Mouse (Mus musculus) inflammation-experienced regulatory T-cells, adult 6 months (primary cell): Measurements from ENCODE around the gene Gabra1. TPM values are rescaled to one million over a fixed set of nuclear protein-coding genes. Genes with fewer than 3 reads are reported as not detected.

Source experiments
- ATAC-seq: one replicate; pipeline ENCODE4 v1.8.0; 2017
- polyA plus RNA-seq, 3 experiments: library from polyadenylated mRNA; unstranded; fragments of 100-300 nt; shearing (Covaris generic); gene quantifications; one replicate each; pipeline ENCODE4 v1.2.1; 2017

Gabra1 gene
- not detected for polyA plus RNA-seq

DNA sequence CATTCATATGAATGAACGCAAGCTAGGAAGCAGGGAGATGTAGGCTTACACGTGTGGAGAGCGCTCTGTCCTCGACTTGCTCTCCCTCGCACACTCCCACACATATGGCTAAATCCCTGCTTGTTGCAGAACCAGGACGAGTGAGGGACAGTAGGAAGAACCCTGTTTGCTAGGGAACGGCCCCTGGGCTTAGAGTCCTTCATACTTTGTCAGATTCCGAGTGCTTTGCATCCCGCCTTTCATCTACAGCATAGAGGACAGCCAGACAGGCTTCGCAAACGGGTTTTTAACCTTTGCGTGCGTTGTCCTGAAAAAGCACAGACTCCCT is at the start of gene Gabra1:
Gene Gabra1, minus strand, starts transcription at position 106 of the 328 bp plus-strand sequence.
- ATAC-seq: no peak

DNA sequence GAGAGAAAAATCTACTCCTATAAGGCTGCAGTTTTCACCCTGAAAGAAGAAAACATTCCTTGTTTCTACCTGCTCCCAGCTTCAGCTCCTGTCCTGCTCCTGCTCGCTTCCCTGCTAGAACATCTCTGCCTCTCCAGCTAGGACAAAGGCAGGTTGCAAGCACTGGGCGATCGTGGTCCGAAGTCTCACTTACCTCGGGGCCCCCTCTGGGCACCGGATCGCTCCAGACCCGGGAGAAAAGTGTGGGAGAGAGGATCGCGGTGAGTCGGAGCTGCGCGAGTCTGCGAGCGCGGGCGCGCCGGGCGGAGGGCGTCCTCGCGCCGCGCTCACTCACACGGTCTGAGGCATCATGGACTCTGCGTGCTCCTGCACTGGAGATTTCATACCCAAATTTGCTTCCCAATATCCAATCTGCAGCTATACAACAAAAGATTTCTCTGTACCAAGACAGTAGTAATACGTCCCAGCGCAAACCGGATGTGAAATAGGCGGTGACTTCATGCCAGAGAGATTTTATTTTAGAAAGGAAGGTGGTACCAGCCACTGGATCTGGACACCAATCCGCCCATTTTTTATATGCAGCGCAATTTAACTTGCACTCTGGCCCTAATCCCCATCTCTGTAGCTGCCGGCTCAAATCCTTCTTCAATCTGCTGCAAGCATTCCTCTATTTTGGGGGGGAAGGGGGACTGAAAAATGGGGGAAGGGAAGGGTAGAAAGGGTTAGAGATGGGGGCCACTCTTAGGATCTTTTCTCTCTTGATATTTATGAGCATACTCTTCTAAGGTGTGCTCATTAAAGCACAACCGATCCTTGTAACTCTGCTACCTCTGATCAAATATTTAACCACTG is 531 bp downstream of the Gabra1 start:
- no peak for ATAC-seq

DNA sequence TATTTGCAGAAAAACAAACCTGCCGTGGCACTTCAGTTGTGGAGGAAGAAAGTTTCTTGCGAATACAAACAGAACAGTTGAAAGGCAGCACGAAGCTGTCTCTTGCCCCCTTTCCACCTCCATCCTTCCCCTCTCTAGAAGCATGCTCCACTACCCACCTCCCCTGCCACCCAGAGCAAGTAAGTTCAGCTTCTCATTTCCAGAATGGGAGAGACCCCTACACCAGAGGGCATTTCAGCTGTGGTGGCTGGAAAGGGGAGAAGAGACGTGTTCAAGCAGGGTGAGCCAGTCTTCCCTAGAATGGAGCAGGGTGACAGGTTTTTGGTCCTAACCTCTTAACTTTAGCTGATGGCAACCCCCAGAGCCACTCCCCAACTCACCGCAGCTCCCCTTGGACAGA is 1.3 kb downstream of the Gabra1 start:
- ATAC-seq: no peak

DNA sequence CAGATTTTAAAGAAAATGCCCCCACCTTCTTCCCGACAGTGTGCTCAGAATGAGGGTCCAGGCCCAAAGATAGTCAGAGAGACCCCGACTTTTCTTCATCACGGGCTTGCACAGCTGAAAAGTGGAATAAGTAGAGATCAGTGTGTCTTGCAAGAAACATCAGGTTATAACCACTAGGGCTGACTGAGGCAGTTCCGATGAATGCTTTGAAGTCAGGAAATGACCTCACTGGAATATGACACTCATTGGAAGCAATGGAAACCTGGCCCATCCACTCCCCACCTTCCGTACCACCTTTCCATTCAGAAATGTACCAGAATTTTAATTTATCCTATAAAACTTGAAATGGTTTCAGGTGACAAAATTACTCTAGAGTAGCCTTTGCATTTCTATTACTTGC is 3.2 kb downstream of the Gabra1 start:
- no peak for ATAC-seq

DNA sequence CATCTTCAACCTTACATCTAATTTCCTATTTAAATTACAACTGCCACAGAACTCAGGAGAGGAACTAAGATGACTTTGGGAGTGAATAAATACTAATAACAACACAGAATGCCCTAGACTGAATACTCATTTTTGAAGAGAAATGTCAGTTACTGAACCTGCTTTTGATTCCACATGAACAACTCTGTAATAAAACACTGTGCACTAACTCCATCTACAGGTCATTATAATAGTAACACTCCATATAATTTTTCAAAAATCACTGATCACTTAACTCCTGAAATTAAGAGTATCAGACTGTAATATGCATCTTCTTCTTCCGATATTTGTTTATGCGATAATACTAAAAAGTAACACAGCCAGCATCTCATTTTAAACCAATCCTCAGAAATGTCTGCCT is 4.4 kb downstream of the Gabra1 start:
- ATAC-seq: no peak

DNA sequence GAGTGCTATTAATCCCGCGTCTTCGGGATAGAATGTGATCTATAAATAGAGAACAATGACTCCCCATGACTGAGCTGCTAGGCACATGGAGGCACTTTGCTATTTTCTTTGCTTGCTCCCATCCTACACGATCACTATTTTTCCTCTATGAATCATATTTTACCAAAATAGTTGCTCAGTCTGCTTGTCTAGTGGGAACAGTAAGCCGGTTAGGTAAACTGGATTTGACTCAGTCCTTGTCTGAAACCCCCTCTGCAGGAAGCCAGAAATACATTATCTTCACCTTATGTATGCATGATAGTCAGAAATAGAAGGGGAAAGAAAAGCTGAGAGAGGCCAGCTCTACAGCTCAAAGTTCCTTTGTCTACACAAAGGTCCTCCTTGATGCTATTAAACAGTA is 31.3 kb downstream of the Gabra1 start:
- no peak for ATAC-seq

DNA sequence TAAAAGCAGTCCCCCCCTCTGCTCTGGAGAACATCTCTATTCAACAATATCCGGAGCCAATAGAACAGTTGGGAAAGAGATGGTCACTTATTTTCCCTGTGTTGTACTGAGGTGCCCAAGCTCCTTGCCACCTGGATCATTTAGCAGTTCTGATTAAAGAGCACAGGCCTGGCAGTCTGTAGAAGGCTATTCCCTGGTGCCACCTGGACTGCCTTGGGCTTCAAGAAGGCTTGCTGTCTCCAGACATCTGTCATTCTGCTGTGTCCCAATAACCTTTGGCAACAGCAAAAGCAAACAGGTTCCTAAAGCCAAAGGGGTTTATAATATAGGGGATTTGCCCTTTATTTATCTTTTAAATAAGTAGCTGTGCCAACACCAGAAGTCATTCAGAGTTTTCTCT is 65.8 kb downstream of the Gabra1 start:
- no peak for ATAC-seq

DNA sequence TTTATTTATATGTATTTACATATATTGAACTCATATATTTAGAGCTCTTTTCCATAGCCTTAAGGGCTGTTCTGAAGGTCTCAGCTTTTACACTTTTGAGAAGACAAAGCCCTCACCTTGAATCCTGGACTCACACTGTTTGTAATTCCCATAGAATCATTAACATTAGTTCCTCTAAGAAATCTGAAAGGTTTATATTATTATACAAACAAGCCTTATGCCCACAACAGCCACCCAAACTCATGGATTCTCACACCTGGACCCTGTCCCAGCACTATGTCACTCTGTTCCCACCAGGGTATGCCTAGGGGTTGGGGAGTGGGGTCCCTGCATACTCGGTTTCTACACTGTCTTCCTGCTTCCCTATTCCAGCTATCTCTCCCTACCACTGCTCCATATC is 72.7 kb downstream of the Gabra1 start:
- ATAC-seq: no peak

DNA sequence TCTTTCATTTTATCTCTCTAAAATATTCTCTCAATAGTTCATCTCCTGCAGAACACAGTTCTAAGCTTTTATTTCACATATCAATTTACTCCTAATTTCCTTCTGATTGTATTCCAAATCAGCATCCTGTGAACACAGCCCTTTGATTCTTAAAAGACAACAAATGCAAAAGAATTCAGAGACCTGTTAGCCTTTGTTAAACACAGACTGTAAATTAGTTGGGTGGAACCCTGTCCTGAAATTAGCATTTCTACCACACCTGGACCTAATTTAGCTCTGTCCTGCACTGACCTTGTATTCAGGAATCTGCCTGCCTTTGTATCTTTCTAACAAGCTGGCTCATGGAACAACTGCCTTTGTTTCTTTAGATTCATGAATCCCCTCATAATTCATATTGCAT is 73.1 kb downstream of the Gabra1 start:
- ATAC-seq: no peak

DNA sequence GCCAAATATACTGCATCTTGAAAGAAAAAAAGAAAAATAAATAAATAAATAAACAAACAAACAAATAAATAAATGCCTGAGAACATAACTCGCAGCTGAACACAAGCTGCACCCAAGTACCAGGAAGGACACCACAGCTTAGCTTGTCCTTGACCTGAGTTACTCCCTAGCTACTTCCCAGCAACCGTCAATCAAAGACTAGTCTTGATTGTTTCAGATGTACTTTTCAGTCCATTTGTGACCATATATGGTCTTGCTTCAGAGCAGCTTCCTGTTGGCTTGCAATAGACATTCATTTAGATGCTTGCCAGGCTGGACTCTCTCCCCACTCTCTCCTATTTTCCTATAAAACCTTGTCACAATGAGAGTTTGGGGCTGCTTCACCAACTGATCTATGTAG is 87.2 kb downstream of the Gabra1 start:
- ATAC-seq: no peak

Other genes starting within 250 kb of the Gabra1 start
- under 1 TPM in 1 of 3 experiments, not detected in 2; 0.15 TPM for gene Gabrg2, start 182.1 kb downstream of the Gabra1 start, polyA plus RNA-seq
- gene Gabra6, start 138.1 kb upstream of the Gabra1 start, polyA plus RNA-seq: not detected
- under 1 TPM in 1 of 3 experiments, not detected in 2; 0.08 TPM for gene Gabrb2, start 236.8 kb upstream of the Gabra1 start, polyA plus RNA-seq